Mouse (Mus musculus) bone marrow, adult 2 months (tissue): ENCODE results near the gene Fbxw7. TPM values are rescaled to one million over a fixed set of nuclear protein-coding genes. Genes with fewer than 3 reads are reported as not detected.

ENCODE experiments used
- H3K27ac ChIP-seq: fragments of 200-500 bp; 2 replicates; pipeline ENCODE4 v1.5.1; 2012; ENCODE audit warnings: low read depth, mild to moderate bottlenecking, control low read depth, inconsistent platforms, low read length; ENCODE audit not compliant: control insufficient read depth, poor library complexity, insufficient read depth
- H3K4me1 ChIP-seq: fragments of 200-500 bp; 2 replicates; pipeline ENCODE4 v1.6.1; 2011; ENCODE audit warnings: low read length; ENCODE audit not compliant: control insufficient read depth, insufficient read depth
- H3K4me3 ChIP-seq: fragments of 200-500 bp; replicated peaks from 2 replicates; pipeline ENCODE3; 2011; ENCODE audit warnings: mild to moderate bottlenecking, low read depth, low read length, control low read depth; ENCODE audit not compliant: control insufficient read depth
- CTCF ChIP-seq: fragments of 200-500 bp; IDR thresholded peaks from 2 replicates; pipeline ENCODE4 v1.5.1; 2011; ENCODE audit warnings: low read length, control low read depth; ENCODE audit not compliant: control insufficient read depth, insufficient read depth
- POLR2A ChIP-seq: fragments of 200-500 bp; IDR thresholded peaks from 2 replicates; pipeline ENCODE4 v1.6.1; 2011; ENCODE audit warnings: low read depth, mild to moderate bottlenecking, control low read depth, low read length, borderline replicate concordance; ENCODE audit not compliant: control insufficient read depth
- WGBS: fragments of 180-500 bp; shearing (Covaris S2); methylation state at CpG from one replicate; pipeline ENCODE4 v1.1.7; 2018; 5-methylcytosine and 5-hydroxymethylcytosine counted together
- polyA plus RNA-seq: library from polyadenylated mRNA; stranded (reverse); fragments of >200 nt; gene quantifications from 2 replicates; pipeline ENCODE4 v1.2.4, GENCODE M21; 2011; ENCODE audit warnings: low replicate concordance; ENCODE audit not compliant: missing spikeins, insufficient read depth, insufficient read length

The Fbxw7 gene
- polyA plus RNA-seq, 1 experiment = 13.2 TPM

DNA sequence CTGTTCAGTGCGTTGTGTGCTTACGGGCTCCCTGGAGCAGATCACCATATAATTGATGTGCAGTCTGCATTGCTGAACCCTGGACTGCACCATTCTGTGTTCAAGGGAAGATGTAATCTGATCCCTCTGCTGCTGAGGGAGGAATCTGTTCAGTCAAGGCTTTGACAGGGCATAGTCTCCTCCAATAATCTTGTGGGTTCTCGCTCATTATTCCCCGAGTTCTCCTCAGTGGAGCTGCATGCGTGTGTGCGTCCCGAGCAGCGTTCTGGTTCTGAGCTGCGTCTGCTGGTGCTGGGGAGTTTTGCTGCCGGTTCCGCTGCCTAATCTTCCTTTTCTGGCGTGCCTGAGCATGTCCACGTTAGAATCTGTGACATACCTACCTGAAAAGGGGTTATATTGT lies 137.1 kb downstream of the Fbxw7 start:
- Histone ChIP-seq H3K27ac (no peak overlapping the region), H3K4me1 (no peaks in the 10 kb centered on the region), H3K4me3 (no peak overlapping the region)
- TF ChIP-seq CTCF (no peak), POLR2A (no peak)
- WGBS = 89% methylated on average over 13 of the region's 13 CpGs

DNA sequence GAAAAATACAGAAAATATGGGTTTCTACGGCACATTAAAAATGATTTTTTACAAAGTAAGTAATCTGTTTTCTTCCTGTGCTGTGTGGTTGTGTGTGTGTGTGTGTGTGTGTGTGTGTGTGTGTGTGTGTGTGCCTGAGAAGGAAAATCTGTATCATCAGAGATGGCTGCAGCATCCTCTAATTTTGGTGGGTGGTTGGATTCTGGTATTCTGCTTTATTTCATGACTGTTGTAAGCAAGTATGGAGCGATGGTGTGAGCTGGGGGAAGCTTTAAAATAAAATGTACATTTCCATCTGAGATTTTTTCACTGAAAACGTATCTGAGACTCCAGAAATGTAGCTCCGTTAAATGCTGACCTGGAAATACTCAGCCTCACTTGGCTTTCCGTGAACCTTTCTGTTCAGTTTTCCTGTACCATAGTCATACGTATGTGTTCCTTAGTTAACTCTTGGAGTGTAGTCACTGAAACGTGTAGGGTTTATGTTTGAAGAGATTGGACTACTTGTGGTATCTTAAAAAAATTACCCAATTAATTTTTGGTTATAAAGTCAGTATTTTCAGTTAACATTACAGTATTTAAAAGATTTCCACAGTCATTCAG lies 137.6 kb downstream of the Fbxw7 start:
- 89% methylated on average over 7 of the region's 7 CpGs for WGBS
- Histone ChIP-seq H3K4me3 (no peak overlapping the region), H3K4me1 (no peaks in the 10 kb centered on the region), H3K27ac (no peak overlapping the region)
- TF ChIP-seq POLR2A = no peak
- TF ChIP-seq CTCF = no peak

GRCm38 (mm10) chr3:84955011-84955775 lies 140.1 kb downstream of the Fbxw7 start:
- TF ChIP-seq POLR2A (no peak), CTCF (no peak)
- no peaks in the 10 kb centered on the region for H3K4me1 ChIP-seq
- no peak overlapping the region for H3K27ac ChIP-seq
- WGBS = 89% methylated on average over 8 of the region's 8 CpGs
- H3K4me3 ChIP-seq = no peak overlapping the region

DNA sequence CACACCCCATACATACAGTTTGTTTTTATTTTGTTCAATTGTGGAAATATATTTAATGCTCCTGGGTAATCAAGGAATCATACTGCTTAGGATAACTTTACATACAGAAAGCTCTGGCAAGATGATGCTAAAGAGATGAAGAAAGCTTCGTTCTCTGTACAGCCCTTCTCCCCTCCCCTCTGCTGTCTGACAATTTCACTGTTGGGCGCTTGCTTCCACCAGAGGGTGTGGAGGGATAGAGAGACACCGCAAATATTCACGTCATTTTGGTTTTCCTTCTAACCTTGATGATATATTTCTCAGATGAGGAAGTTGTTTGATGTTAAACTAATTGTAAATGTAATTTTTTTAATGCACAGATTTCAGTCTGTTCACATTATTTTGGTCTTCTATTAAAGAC lies 140.8 kb downstream of the Fbxw7 start:
- Histone ChIP-seq H3K27ac (no peak overlapping the region), H3K4me3 (no peak overlapping the region), H3K4me1 (no peaks in the 10 kb centered on the region)
- 51% methylated on average over 4 of the region's 4 CpGs for WGBS
- no peak for TF ChIP-seq POLR2A

GRCm38 (mm10) chr3:84965156-84965555 lies 150.1 kb downstream of the Fbxw7 start:
- Histone ChIP-seq H3K27ac (no peak overlapping the region), H3K4me1 (no peaks in the 10 kb centered on the region), H3K4me3 (no peak overlapping the region)
- TF ChIP-seq POLR2A = no peak
- no peak for TF ChIP-seq CTCF
- WGBS = 88% methylated on average over 5 of the region's 5 CpGs

GRCm38 (mm10) chr3:84967364-84967763 lies 152.3 kb downstream of the Fbxw7 start:
- WGBS = 83% methylated on average over 4 of the region's 4 CpGs

DNA sequence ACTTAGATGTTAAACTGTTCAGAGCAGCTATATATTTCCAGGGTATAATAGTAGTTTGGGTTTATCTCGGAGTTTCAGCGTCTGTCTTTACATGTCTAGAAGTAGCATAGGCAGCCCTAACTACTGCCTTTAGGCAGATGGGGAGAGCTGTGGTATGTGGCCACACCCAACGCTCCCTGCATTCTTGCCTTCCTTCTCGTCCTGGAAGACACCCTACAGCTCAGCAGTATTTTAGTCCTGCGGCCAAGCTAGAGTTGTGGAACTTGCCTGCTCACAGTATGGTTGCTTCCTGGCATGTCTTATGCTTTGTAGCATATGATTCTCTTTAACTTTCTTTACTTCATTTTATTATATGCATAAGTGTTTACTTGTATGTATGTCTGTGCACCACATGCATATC lies 156.5 kb downstream of the Fbxw7 start:
- WGBS = 85% methylated on average over 5 of the region's 5 CpGs

More at GRCm38 (mm10) chr3:84967364-84967763, 152.3 kb downstream of the Fbxw7 start:
- TF ChIP-seq POLR2A = no peak
- TF ChIP-seq CTCF = no peak
- H3K4me1 ChIP-seq = no peaks in the 10 kb centered on the region
- H3K27ac ChIP-seq = no peak overlapping the region
- H3K4me3 ChIP-seq = no peak overlapping the region

GRCm38 (mm10) chr3:84972881-84973280 lies 157.8 kb downstream of the Fbxw7 start:
- H3K27ac ChIP-seq = no peak overlapping the region
- H3K4me3 ChIP-seq = no peak overlapping the region
- 95% methylated on average over 2 of the region's 2 CpGs for WGBS
- no peak for TF ChIP-seq POLR2A
- no peak for TF ChIP-seq CTCF
- no peaks in the 10 kb centered on the region for H3K4me1 ChIP-seq

More for the DNA sequence above, 156.5 kb downstream of the Fbxw7 start:
- Histone ChIP-seq H3K4me1 (no peaks in the 10 kb centered on the region), H3K4me3 (no peak overlapping the region), H3K27ac (no peak overlapping the region)
- TF ChIP-seq CTCF (no peak), POLR2A (no peak)
